Mouse (Mus musculus) brain, embryonic 18.5 days (tissue): ENCODE results near the gene Flt1.
"Not testable (repeated sequence)": the region's sequence is repeated elsewhere in the genome, so short reads cannot be mapped to it uniquely, and the experiment has no call there.

Experiments used
- DNase-seq: peaks from one replicate; pipeline ENCODE4 v3.0.0-alpha.2; 2012; ENCODE audit warnings: low read depth, low spot score

The Flt1 gene

DNA sequence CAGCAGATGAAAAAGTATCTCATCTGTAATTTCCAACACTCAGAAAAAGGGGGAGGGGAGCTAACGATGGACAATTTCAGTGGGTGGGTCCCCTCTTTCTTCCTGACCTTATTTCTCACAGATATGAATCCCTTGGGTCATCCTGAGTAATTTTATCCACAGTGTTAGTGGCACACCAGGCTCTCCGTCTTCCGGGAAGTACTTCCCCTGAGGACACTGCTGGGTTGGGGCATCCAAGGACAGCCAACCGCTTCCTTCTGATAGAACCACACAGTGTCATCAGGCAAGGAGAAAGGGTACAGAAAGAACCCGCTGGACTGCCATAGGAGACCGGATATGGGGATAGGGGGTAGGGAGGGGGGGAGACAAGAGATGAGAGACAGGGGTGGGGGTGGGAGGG, 111.2 kb downstream of the Flt1 start:
- DNase-seq = no peak

DNA sequence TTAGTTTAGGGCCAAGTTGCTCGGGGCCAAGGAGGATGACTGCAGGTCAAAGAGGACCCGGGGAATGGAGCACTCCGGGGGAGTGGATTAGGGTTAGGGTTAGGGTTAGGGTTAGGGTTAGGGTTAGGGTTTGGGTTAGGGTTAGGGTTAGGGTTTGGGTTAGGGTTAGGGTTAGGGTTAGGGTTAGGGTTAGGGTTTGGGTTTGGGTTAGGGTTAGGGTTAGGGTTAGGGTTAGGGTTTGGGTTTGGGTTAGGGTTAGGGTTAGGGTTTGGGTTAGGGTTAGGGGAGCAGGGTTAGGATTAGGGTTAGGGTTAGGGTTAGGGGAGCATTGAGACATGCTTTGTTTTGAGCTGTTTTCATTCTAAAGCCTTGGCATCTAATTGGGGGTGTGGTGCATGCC, 114.5 kb downstream of the Flt1 start:
- not testable (repeated sequence) for DNase-seq

- no peak for DNase-seq
These were observed 118.4 kb downstream of the Flt1 start for GRCm38 (mm10) chr5:147607256-147607975.

- no peak for DNase-seq
These were observed 119.1 kb downstream of the Flt1 start for GRCm38 (mm10) chr5:147606751-147607150.

DNA sequence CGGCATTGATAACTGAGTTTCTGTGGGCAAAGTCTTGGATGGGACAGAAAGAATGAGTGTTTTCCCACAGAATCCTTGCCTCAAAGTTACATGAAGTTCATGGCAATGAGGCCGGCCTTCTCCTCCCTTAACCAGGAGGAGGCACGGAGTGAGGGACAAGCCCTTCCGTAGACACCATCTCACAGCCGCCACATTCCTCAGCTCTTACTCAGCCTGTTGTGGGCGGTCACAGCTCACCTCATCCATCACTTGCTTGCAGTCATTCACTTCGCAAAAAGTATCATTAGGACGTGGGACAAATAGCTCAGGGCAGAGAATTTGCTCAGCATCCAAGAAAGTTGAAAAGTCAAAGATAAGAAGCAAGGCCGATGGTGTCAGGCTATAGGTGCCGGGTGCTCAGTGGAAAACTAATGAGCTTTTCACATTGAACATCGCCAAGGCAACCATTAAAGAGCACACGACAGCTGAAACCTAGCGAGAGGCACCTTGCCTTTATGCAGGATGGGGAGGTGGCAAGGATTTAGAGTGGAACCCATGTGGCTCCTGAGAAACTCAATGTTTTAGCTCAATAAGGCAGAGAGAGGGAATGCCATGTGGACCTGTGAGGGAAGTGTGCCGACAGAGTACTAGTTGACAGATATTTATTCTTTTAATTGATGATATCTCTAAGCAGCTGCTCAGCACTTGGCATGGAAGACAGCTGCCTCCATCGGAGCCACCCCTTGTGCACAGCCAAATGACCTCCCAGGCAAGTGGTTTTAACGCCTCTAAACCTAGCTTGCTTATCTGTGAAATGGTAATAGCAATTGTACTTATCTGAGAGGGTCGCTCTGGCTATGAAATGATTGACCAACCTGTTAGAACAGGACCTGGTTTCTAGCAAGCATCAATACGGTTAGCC, 124.1 kb downstream of the Flt1 start:
- no peak for DNase-seq

DNA sequence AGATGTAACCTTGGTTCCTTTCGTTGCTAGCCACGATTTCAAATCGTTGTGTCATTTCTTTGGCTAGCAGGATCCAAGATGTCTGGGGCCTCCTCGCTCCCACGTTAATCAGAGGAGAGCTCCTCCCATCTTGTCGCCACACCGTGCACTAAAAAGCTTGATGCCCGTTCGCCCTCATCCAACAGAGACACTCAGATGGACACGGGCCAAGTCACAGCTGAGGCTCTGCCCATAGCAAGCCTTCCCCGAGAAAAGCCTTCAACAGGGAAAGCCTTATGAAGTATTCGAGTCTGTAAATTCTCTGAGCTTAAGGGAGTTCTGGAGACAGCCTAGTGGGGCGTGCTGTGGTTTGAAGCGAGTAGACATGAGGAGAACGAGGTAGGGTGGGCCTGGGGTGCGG, 128.0 kb downstream of the Flt1 start:
- no peak for DNase-seq

GRCm38 (mm10) chr5:147589814-147590213, 136.0 kb downstream of the Flt1 start:
- no peak for DNase-seq

- DNase-seq = no peak
These were observed 140.7 kb downstream of the Flt1 start for GRCm38 (mm10) chr5:147585070-147585469.

DNA sequence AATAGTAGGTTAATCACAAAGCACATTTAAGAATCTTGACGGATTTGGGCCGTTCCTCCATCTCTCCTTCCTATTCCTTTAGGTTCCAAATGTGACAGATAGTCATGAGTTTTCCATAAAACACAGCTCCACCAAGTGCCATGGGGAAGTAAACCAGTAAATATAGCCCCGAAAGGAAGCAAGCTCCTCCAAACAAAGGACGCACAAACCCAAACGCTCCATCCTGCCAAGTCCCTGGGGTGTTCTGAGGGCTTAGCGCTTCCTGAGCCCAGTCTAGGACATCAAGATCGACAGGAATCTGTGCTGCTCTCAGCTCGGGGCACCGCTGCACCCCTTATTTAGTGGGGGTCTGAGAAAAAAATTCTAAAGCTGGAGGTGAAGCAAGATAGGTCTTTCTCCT, 141.2 kb downstream of the Flt1 start:
- DNase-seq = no peak

- DNase-seq = peak; percentile 20
These were observed 142.0 kb downstream of the Flt1 start for GRCm38 (mm10) chr5:147583702-147584298.

- DNase-seq = no peak
These were observed 145.6 kb downstream of the Flt1 start for GRCm38 (mm10) chr5:147580181-147580580.

DNA sequence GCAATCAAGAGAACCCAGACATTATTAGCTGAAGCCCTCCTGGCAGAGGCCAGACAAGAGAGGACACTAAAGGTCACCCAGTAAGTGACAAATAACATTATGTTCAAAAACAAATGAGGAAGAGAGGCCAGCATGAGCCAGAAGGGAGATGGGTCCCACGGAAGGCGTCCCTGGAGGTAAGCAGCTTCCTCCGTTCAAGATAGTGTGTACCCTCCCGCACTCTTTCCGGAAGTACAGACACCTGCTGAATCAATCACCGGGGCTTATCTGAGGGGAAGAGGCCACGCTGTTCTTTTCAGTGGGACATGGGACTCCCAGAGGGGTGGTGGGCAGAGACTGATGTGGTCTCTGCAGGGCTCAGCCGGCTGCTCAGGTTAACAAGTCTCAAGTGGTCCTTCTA, 146.1 kb downstream of the Flt1 start:
- no peak for DNase-seq

DNA sequence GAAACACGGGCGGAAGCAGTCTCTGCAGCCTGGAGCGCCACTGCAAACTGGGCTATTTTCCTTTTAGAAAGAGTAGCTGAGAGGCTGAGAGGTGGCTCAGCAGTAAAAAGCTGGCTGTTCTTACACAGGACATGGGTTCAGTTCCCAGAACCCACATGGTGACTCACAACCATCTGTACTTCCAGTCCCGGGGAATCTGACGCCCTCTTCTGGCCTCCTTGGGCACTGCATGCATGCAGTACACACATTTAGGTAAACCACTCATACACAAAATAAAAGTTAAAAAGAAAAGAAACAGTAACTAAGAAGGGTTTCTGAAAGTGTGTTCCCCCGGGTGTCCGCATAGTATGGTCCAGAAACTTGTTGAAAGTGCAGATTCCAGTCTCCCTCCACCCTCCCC, 146.7 kb downstream of the Flt1 start:
- DNase-seq = no peak

GRCm38 (mm10) chr5:147577003-147577402, 148.8 kb downstream of the Flt1 start:
- DNase-seq = no peak

DNA sequence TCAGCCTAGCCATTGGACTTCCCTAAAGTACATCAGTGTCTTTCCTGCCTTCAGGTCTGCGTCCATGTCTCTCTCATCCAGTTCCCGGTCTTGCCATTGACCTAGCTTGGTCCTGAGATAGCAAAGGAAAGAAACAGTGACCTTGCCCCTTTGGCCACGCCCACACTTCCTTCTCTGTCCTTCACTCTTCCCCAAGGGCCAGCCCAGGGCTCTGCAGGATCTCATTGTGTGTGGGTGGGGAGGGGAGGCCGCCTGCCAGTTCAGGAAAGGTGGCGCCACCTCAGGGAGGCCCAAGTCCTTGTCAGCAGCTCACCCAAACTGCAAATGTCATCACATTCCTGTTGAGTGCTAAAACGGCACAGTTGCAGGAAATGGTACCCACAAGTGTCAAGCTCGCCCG, 151.3 kb downstream of the Flt1 start:
- no peak for DNase-seq

DNA sequence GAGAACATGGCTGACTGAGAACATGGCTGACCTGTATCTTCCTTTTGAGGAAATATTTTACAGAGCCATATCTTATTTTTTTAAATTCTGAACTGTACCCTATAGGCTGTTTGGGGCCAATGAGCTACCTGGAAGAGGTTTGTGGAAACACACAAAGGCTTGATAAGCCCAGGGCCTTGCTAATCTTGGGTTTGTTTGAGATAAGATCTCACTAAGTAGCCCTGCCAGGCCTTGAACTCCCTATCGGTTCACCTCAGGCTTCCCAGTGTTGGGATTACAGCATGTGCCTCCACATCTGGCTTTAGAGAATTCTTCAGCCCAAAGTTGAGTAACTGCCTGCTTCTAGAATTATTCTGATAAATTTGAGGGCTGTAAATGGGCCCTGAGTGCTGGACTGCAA, 152.3 kb downstream of the Flt1 start:
- no peak for DNase-seq

DNA sequence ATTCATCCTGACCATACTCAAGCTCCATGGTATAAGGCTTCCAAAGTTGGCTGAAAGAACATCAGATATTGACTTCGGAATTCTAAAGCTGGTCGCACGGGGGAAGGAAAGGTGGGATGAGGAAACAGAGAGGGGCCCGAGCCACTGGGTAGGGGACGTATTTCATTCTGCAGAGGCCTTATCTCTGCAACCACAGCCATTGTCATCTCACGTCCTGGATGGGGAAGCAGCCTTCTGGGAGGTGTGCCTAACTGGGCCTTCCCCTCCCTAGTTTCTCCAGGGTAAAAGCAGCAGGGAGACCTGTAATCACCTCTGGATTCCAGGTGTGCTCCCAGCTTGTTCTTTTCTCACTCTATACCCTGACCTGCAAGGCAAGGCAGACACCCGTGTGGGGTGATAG, 153.1 kb downstream of the Flt1 start:
- DNase-seq = no peak

DNA sequence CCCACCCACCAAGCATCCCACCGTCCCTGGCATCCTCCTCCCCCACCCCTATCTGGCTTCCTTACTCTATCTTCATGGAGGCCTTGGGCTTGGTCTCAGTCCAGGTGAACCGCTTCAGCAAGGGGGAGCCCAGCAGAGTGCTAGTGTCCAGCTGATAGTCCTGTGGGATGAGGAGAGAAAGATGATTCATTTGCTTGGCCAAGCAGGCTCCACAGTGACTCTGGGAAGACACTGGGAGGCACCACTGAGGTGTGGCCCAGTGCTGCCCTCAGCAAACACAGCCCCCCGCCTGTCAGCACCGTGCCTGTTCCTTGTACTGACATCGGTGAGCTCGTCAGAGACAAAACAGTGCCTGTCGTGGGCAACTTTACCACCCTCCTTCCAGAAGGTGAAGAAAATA, 159.5 kb downstream of the Flt1 start:
- DNase-seq = no peak

- DNase-seq = no peak
These were observed 160.4 kb downstream of the Flt1 start for GRCm38 (mm10) chr5:147565444-147565843.

GRCm38 (mm10) chr5:147564140-147564590, 161.6 kb downstream of the Flt1 start:
- DNase-seq = no peak

- no peak for DNase-seq
These were observed 162.2 kb downstream of the Flt1 start for GRCm38 (mm10) chr5:147563511-147564139.

DNA sequence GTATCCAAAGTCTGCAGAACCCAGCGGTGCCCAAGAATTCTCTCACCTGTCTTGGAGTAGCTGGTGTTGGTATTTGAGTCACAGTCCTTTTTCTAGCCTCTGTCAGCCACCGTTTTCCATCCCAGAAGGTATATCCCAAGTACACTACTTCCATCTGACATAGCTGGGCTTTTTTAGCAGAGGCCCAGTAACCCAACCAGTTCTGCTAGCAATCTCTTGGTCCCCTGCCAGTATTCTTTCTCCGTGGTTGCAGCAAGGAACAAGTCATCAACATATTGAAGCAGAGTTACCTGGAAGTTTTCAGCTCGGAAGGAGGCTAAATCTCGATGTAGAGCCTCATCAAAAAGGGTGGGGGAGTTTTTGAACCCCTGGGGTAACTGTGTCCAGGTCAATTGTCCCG, 168.2 kb downstream of the Flt1 start:
- not testable (repeated sequence) for DNase-seq
